Mouse (Mus musculus) lung, adult 2 months (tissue): ENCODE data around the gene Tox2. TPM values are rescaled to one million over a fixed set of nuclear protein-coding genes. Genes with fewer than 3 reads are reported as not detected.

ENCODE experiments used
- DNase-seq: peaks from one replicate; pipeline ENCODE4 v3.0.0; 2022
- H3K4me1 ChIP-seq: fragments of 200-500 bp; 2 replicates; pipeline ENCODE4 v1.6.1; 2011; ENCODE audit warnings: low read length; ENCODE audit not compliant: control insufficient read depth, insufficient read depth
- H3K4me3 ChIP-seq: fragments of 200-500 bp; replicated peaks from 2 replicates; pipeline ENCODE3; 2011; ENCODE audit warnings: low read depth, mild to moderate bottlenecking, control low read depth, low read length; ENCODE audit errors: extremely low read depth
- CTCF ChIP-seq: fragments of 200-500 bp; IDR thresholded peaks from 2 replicates; pipeline ENCODE4 v1.5.1; 2011; ENCODE audit warnings: mild to moderate bottlenecking, low read length, control low read depth; ENCODE audit not compliant: insufficient read depth
- POLR2A ChIP-seq: fragments of 200-500 bp; IDR thresholded peaks from 2 replicates; pipeline ENCODE4 v1.6.1; 2011; ENCODE audit warnings: low read depth, mild to moderate bottlenecking, control low read depth, low read length, borderline replicate concordance; ENCODE audit errors: extremely low read depth
- WGBS: fragments of 180-500 bp; shearing (Covaris S2); methylation state at CpG from one replicate; pipeline ENCODE4 v1.1.7; 2018; 5-methylcytosine and 5-hydroxymethylcytosine counted together
- polyA plus RNA-seq: library from polyadenylated mRNA; depleted of rRNA; stranded (reverse); fragments of >200 nt; gene quantifications from 2 replicates; pipeline ENCODE4 v1.2.3, GENCODE M21; 2012; rRNA removed

The Tox2 gene
- polyA plus RNA-seq, 1 experiment, result 34.2 TPM

DNA sequence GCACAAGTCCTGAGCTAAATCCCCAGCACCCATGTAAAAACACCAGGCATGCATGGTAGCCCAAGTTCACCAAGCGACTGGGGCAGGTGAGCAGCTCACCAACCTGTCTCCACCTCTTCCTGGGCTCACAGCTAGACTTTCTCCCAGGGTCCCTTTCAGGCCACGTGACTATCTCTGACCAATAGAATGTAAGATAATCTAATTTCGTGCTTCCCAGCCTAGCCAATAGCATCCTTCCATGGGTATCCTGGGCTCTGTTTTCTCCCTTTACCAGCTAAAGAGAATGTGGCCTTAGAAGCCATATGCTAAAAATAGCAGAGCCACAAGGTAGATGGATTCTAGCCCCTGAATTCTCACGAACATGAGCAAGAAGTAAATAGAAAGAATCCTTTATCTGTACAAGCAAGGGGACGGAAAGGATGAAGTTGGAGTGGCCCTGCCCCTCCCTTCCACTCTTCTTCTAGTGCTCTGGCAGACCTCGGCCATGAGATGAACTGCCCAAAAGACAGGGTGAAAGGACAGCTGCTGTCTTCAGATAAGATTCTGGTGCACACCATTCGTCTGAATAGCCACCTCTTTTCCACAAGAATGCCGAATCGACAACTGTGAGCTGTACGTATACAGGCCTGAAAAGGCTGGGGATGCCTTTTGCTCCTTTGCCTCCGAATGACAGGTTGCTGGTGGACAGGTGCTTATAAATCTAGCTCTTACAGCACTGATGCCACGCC is 153.4 kb downstream of the Tox2 start:
- Histone ChIP-seq H3K4me1 (no peaks in the 10 kb centered on the region), H3K4me3 (no peak overlapping the region)
- TF ChIP-seq CTCF (no peak), POLR2A (no peak)
- 75% methylated on average over 12 of the region's 12 CpGs for WGBS
- no peak for DNase-seq

GRCm38 (mm10) chr2:163358662-163359061 is 155.7 kb downstream of the Tox2 start:
- TF ChIP-seq POLR2A, result no peak
- TF ChIP-seq CTCF, result no peak
- Histone ChIP-seq H3K4me3 (no peak overlapping the region), H3K4me1 (no peaks in the 10 kb centered on the region)
- 61% methylated on average over 5 of the region's 5 CpGs for WGBS
- no peak for DNase-seq

- no peak for DNase-seq
- Histone ChIP-seq H3K4me3 (no peak overlapping the region), H3K4me1 (no peaks in the 10 kb centered on the region)
- TF ChIP-seq CTCF, result no peak
- TF ChIP-seq POLR2A, result no peak
- WGBS, result 30% methylated on average over 2 of the region's 2 CpGs
Observed at GRCm38 (mm10) chr2:163359253-163359652, 156.3 kb downstream of the Tox2 start.

DNA sequence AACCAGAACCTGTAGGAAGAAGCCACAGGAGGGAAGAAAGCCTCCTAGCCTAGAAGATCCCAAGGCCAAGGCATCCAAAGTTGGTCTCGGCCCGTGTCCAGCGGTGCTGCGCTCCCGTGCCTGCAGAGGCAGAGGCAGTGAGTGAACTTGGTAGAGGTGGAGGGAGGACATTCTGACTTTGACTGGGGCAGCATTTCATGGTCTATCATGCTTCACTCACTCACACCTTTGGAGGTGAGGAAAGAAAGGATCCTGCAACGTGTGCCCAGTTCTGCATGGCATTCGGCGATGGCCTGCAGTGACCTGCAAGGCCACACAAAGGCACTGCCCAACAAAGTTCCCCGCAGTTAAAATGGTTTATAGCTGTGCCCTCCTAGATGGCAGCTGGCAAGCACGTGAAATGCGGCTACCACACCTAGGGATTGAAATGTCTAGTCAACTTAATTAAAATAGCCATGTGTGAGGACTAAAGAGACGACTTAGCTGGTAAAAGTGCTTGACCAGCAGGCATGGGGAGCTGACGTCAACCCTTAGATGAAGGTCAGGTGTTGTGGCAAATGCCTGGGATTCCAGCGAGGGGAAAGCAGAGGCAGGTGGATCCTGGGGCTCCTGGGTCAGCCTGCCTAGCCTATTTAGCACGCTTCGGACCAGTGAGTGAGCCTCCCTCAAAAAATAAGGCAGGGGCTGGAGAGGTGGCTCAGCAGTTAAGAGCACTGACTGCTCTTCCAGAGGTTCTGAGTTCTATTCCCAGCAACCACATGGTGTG is 158.1 kb downstream of the Tox2 start:
- no peaks in the 10 kb centered on the region for H3K4me1 ChIP-seq
- H3K4me3 ChIP-seq, result no peak overlapping the region
- TF ChIP-seq CTCF (no peak), POLR2A (no peak)
- no peak for DNase-seq
- WGBS, result 79% methylated on average over 16 of the region's 16 CpGs

DNA sequence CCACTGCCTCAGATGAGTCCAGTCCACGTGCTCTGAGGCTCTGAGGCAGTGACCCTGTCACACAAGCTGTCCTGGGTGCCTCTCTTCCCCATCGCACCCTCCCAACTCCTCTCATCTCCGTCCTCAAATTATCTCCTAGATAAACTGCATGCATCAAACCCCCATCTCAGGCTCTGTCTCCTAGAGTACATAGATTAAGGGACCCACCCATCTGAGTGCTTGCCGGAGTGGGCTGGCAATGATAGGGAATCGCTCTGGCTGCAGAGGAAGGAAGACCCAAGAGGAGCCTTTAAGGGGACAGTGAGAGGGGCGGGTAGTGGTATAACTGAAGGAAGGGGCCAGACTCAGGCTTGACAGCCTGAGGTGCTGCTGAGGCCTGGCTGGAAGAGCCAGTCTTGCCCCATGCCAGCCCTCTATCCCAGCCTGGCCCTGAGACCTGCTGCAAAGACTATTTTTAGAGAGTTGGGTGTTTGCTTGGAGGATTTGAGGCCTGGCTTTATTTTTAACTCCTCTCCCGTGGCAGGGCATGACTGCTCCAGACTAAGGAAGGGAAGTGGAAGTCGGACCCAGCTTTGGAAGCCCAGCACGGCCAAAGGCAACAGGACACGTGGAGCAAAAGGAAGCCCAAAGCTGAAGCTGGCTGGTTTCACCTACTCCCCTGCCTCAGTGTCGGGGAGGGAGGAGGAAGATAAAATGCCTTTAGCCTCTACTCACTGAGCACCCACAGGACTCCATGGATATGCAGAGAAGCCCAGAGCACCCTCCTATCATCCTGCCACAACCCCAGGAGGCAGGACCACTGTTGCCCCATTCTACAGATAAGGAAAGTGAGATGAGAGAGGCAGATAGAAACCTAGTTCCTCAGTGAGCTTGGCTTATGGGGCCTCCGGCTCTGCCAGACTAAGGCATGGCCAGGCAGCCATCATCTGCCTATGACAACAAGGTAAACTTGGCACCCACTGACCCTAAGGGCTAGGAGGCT is 160.3 kb downstream of the Tox2 start:
- 44% methylated on average over 12 of the region's 12 CpGs for WGBS
- no peak for DNase-seq
- Histone ChIP-seq H3K4me1 (no peaks in the 10 kb centered on the region), H3K4me3 (no peak overlapping the region)
- TF ChIP-seq POLR2A (no peak), CTCF (no peak)

- no peak overlapping the region for H3K4me3 ChIP-seq
- DNase-seq, result no peak
- H3K4me1 ChIP-seq, result no peaks in the 10 kb centered on the region
- TF ChIP-seq POLR2A, result no peak
- no peak for TF ChIP-seq CTCF
- 53% methylated on average over 18 of the region's 18 CpGs for WGBS
Observed at GRCm38 (mm10) chr2:163364785-163365541, 162.0 kb downstream of the Tox2 start.

DNA sequence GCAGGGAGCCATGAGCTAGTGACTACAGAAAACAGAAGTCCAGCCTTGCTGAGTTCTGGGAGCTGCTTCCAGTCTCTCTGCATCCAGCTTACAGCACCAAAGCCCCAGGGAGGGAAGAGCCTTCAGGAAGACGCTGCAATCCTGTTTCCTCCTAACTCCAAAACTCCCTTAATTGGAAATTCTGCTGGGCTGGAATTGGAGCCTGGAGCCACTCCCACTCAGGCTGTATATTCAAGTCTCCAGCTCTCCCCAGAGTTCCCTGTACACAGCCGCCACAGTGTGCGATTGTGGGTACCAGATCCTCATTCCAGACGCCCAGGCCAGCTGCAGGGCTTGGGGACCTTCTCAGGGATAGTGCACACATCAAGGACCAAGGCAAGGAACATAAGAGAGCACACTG is 167.2 kb downstream of the Tox2 start:
- WGBS, result 32% methylated on average over 4 of the region's 4 CpGs
- H3K4me1 ChIP-seq, result no peaks in the 10 kb centered on the region
- H3K4me3 ChIP-seq, result no peak overlapping the region
- no peak for DNase-seq
- TF ChIP-seq POLR2A (no peak), CTCF (no peak)

- 75% methylated on average over 1 of the region's 1 CpGs for WGBS
- Histone ChIP-seq H3K4me3 (no peak overlapping the region), H3K4me1 (no peaks in the 10 kb centered on the region)
- TF ChIP-seq POLR2A (no peak), CTCF (no peak)
- DNase-seq, result no peak
Observed at GRCm38 (mm10) chr2:163372627-163373026, 169.7 kb downstream of the Tox2 start.

Other genes with a start within 250 kb of the Tox2 start
- 0.05 and 0.11 TPM in 2 replicates for gene Sgk2, start 215.8 kb upstream of the Tox2 start, polyA plus RNA-seq
- gene Ift52, start 185.8 kb upstream of the Tox2 start, polyA plus RNA-seq, result 17.9 and 25.4 TPM in 2 replicates
- gene Mybl2, start 148.4 kb upstream of the Tox2 start, polyA plus RNA-seq, result 1.5 and 1.8 TPM in 2 replicates
- 0.29 TPM in 1 of 2 replicates, not detected in the other for gene Gtsf1l, start 115.3 kb upstream of the Tox2 start, polyA plus RNA-seq
- 32.3 and 38.4 TPM in 2 replicates for gene Jph2, start 194.9 kb downstream of the Tox2 start, polyA plus RNA-seq
- 9.2 and 17.2 TPM in 2 replicates for gene Oser1, start 221.6 kb downstream of the Tox2 start, polyA plus RNA-seq
- 0.19 and 0.22 TPM in 2 replicates for gene Gdap1l1, start 235.4 kb downstream of the Tox2 start, polyA plus RNA-seq